Mouse (Mus musculus) kidney, adult 2 months (tissue): Measurements from ENCODE around the gene Tapbpl.

Source experiments
- CTCF ChIP-seq: fragments of 200-500 bp; conservative IDR thresholded peaks from 2 replicates; pipeline ENCODE4 v1.5.1; 2011; ENCODE audit warnings: low read depth, mild to moderate bottlenecking, control low read depth, low read length, moderate library complexity, mixed read lengths; ENCODE audit not compliant: insufficient read depth, insufficient read length
- POLR2A ChIP-seq: fragments of 200-500 bp; IDR thresholded peaks from one replicate; pipeline ENCODE4 v1.6.1; 2011; ENCODE audit warnings: low read depth, low read length, control low read depth

DNA sequence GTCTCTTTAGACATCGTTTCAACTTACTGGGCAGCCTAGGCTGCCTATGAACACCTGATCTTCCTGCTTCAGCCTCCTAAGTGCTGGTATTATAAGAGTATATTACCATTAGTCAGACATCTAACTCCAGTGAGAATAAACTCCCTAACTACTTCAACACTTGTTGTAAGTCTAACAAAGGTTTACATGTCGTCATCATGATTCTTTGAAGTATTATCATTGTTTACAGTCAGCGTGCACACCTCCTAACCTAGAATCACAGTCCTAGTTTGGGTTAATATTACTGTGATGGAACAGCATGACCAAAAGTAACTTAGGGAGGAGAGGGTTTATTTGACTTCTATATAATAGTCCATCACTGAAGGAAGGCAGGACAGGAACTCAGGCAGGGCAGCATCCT, 35.8 kb upstream of the Tapbpl start:
- TF ChIP-seq CTCF (no peak), POLR2A (no peak)
